Mouse (Mus musculus): ENCODE data around the gene Gm3448. TPM values are rescaled to one million over a fixed set of nuclear protein-coding genes. Genes with fewer than 3 reads are reported as not detected.
A peak's percentile ranks its signal among the peaks of the same experiment; 100 is the strongest.
"Not testable (repeated sequence)": the region's sequence is repeated elsewhere in the genome, so short reads cannot be mapped to it uniquely, and the experiment has no call there.

Gm3448 gene
- 1 to 10 TPM in 1 of 2 experiments, under 1 TPM in 1; 0.67 to 1.2 TPM for total RNA-seq (2021)
- long read RNA-seq, experiment 1, partial matches to known transcripts: 0 of 31 reads
- long read RNA-seq, experiment 1, other reads (novel, unspliced or antisense): 31 of 31 reads
- long read RNA-seq, experiment 2, partial matches to known transcripts: 8 of 47 reads
- long read RNA-seq, experiment 2, other reads (novel, unspliced or antisense): 39 of 47 reads

DNA sequence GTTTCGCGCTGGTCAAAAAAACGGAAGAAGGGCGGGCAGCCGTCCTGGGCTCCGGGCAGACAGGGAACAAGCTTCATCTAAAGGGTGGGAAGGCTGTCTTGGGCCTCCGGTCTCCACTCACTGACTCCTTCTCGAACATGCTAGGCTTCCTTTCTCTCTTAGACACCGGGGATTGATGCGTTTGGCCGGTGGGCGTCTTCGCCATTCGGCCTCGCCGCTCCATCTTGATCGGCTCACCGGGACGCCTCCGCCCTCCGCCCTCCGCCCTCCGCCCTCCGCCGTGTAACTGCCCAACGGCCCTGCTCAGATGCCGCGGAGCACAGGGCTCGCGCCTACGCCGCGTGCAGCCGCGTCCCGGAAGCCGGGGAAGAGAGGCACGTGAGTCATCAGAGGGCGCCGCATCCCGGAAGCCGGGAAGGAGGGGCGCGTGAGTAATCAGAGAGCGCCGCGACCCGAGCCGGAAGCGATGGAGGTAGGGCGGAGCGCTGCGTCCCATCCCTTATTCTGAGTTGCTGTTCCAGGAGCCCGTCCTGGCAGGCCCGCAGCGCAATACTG, at the start of gene Gm3448, which contains the start of the genes Ermard and Tcte3:
Gene Gm3448 (minus strand): TSS at position 363 of the 555 bp plus-strand sequence.
Gene Ermard (plus strand): TSS at position 34 of the 555 bp plus-strand sequence.
Gene Tcte3 (minus strand): TSS at position 314 of the 555 bp plus-strand sequence.
- peak; percentile 53 for DNase-seq
- peak within 1 kb of the TSS; percentile 60 for H3K4me3 ChIP-seq
- intact Hi-C loops (cut with DNase I): not testable (repeated sequence)
- peak within 1 kb of the TSS; percentile 73 for H3K27ac ChIP-seq

DNA sequence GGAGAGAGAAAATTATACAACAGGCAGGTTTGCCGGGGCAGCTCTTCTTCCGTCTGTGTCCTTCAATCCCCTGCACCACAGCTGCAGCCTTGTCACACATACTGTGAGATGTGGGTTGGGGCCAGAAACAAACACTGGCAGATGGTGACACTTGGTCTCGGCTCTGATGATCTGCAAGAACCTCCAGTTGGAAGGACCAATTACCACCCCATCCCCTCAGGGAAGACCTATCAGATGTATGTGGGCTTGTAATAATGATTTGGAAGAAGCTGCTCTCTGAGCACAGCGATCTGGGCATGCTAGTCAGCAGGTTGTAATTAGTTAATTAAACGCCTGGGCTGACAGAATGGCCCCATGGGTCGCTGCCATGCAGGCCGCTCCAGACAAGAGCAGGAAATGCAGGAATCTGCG, 47.3 kb upstream of the Gm3448 start:
- Histone ChIP-seq H3K4me3 (no peak overlapping the region), H3K27ac (no peak overlapping the region)
- TF ChIP-seq CTCF (IDR thresholded peaks at IDR 0.05): no peak
- intact Hi-C loops (cut with DNase I): no loop called here
- no peak for DNase-seq

DNA sequence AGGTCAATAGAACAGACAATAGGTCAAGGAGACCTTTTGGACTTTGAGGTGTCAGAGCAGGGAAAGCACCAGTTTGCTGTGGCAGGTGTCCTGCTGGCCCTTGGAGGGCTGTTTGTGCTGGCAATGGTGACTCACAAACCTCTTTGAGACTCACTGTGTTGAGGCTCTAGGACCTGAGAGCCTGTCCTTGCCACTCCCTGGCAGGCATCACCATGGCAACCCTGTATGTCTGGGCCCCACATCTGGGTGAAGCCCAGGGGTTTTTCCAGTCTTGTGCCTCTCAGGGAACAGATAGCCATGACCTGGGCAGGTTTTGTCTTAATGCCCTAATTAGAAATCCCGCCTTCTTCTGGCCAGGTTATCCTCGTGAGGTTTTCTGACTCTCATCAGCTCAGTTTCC, 46.8 kb upstream of the Gm3448 start:
- no peak overlapping the region for H3K27ac ChIP-seq
- intact Hi-C loops (cut with DNase I): no loop called here
- no peak overlapping the region for H3K4me3 ChIP-seq
- no peak for TF ChIP-seq CTCF (IDR thresholded peaks at IDR 0.05)
- DNase-seq: no peak

DNA sequence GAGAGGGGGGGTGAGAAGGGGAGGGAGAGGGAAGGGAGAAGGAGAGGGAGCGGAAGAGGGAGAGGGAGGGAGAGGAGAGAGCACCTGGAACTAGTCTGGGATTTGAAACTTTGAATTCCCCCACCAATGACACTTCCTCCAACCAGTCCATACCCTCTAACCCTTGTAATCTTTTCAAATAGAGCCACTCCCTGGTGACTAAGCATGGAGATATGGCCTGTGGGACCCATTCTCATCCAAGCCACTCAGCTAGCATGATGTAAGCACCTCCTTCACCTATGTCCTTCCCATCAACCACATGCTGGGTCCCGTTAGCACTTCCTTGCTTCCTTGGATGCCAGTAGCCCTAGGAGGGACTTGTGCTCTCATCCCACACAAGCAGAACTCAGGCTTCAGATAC, 43.7 kb upstream of the Gm3448 start:
- no peak for DNase-seq
- intact Hi-C loops (cut with DNase I): no loop called here
- Histone ChIP-seq H3K4me3 (no peak overlapping the region), H3K27ac (no peak overlapping the region)
- no peak for TF ChIP-seq CTCF (IDR thresholded peaks at IDR 0.05)

DNA sequence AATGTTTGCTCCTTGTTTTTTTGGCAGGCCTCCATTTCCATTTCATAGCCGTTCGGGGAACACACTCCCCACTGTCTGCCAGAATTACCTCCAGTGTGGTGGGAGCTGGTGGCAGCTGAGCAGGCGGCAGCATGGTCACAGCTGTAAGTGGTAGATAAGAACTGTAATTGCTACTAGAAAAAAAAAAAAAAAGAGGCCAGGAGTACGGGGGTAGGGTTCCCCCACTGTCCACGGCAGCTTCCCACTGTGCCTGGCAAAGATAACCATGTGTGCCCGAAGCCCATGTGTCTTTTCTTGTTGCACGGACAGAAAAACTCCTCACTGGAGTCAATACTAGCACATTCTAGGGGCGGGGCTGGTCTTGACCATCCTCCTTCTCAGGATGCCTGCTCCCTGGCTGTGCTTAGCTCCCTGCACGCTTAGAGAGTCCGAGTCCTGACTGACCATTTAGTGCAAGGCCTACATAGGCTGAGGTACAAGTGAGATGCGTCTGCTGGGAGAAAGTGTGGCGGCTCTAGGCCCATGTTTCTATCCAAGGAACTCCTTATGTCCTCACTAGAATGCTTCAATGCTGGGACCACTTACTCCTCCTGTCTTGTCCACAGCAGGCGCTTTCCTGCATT, 43.0 kb upstream of the Gm3448 start:
- no peak for DNase-seq
- Histone ChIP-seq H3K4me3 (no peak overlapping the region), H3K27ac (no peak overlapping the region)
- TF ChIP-seq CTCF (IDR thresholded peaks at IDR 0.05): no peak
- intact Hi-C loops (cut with DNase I): no loop called here

DNA sequence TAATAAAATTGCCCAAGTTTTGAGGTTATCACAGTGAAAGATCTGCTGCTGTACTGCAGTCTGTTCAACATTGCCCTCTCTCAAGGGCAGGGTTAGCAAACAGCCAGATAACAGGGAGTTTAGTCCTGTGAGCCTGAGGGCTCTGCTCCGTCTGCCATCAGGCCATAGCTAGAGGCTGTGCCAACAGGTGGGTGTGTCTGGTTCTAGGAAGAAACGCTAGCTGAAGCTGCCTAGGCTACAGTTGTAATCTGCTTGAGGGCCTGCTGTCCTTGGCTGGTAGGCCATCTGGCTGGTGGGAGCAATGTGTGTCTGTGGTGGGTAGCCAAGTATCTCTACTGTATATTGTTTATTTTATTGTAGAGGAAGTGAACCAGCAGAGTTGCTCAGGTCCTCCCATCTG, 36.2 kb upstream of the Gm3448 start:
- no peak for TF ChIP-seq CTCF (IDR thresholded peaks at IDR 0.05)
- intact Hi-C loops (cut with DNase I): no loop called here
- Histone ChIP-seq H3K4me3 (no peak overlapping the region), H3K27ac (no peak overlapping the region)
- no peak for DNase-seq

DNA sequence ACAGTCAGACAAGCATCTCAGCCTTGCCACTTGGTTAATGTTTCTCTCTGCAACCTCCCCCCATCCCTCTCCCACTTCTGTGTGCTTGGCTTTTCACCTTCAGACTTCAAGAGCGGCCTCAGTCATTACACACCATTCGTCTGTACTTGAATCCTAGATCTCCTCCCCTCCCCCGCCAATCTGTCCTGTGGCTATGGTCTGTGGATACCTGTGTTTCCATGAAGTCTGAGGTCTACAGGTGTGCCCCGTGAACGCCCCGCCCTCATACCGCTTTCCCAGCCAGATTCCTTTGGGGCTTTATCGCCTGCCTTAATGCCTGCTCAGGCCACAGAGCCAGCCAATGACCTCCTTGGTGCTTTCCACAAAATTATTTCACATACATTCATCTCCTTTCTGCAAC, 33.7 kb upstream of the Gm3448 start:
- no peak for DNase-seq
- Histone ChIP-seq H3K4me3 (no peak overlapping the region), H3K27ac (no peak overlapping the region)
- TF ChIP-seq CTCF (IDR thresholded peaks at IDR 0.05): no peak
- intact Hi-C loops (cut with DNase I): no loop called here

DNA sequence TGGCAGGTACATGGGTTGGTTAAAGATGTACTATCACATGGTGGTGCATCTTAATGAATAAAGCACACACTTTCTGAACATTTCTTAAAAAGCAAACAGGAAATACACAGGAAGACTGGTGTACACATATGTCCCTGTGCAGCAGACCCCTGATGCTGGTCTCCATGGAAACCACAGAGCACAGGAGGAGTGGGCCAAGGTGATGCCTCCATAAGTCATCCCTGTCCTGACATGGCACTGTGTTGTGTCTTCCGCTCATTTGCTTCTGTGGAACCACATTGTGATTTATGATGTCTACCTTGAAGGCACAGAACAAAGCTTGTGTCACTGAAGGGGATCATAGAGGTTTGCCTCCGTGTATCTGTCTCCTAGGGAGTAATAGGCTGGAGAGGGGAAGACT, 30.9 kb upstream of the Gm3448 start:
- intact Hi-C loops (cut with DNase I): no loop called here
- TF ChIP-seq CTCF (IDR thresholded peaks at IDR 0.05): no peak
- Histone ChIP-seq H3K4me3 (no peak overlapping the region), H3K27ac (no peak overlapping the region)
- DNase-seq: no peak

DNA sequence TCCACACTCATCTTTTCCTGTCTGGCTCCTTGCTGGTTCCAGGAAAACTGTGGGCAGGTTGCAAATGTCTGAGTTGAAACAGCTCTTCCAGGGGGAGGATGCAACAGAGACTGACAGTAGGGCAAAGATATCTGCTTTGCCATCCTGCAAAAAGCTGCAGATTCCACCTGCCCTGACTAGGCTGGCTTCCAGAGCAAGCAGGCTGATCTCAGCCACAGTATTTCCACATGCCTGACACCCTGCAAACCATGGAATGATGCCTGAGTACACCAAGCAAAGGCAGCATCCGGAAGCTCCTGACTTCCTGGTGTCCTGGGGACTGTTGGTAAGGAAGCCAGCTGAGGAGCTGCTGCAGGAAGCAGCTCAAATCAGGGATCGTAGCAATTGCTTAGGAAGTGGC, 27.8 kb upstream of the Gm3448 start:
- intact Hi-C loops (cut with DNase I): loop anchor here (5.0 kb wide), 1 partner anchor 113 kb away; no protein-coding TSS in a partner anchor
- no peak overlapping the region for H3K27ac ChIP-seq

DNA sequence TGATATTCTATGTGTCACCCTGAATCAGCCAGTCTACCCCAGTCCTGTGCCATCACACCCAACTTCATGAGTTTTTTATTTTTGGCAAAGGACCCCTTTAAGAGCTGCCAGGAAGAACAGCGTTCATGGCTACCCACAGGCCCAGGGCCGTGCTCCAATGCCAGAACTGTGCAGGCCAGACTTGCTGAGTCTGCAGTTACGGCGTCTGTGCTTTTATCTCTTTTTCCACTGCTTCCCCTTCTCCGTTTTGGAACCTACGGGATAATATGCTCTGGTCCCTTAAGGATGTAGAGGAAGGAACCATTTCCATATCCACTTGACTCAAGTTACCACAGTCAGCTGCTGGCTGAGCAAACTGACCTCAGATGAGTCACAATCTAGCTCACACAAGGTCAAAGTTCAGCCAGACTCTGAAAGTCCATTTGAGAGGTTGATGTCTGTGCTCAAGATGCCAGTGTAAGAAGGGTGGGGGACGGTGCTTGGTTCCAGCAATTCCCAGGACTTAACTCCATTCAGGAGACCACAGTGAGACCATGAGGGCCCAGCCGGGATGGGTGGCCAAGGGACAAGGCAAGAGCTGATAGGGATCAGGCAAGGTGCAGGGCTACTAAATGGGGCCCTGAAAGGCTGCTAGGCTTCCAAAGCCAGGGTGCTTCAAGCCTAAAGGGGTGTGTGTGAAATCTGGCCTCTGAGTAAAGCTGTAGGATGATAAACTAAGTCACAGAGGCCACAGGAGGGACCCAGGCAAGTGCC, 26.9 kb upstream of the Gm3448 start:
- no peak for DNase-seq
- Histone ChIP-seq H3K27ac (no peak overlapping the region), H3K4me3 (no peak overlapping the region)
- no peak for TF ChIP-seq CTCF (IDR thresholded peaks at IDR 0.05)
- intact Hi-C loops (cut with DNase I): loop anchor here (5.0 kb wide), 1 partner anchor 114 kb away; no protein-coding TSS in a partner anchor

More for the DNA sequence above, 27.8 kb upstream of the Gm3448 start:
- DNase-seq: no peak
- no peak overlapping the region for H3K4me3 ChIP-seq
- TF ChIP-seq CTCF (IDR thresholded peaks at IDR 0.05): no peak

DNA sequence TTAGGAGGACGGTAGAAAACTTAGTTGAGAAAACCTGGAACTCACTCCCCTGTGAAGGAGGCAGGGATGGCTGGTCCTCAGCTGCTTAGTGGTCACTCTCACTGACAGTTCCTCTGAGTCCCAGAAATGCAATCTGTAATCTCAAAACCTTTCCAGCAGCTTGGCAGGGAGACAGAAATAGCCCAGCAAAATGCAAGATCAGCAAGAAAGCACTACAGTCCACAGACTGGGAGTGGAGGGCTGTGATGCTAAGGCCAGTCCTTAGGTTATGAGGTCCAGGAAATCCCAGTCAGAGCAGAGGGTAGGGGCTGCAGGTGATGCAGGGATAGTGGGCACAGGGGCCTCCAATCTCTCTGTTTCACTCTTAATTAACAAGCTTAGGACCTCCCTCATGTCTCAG, 25.6 kb upstream of the Gm3448 start:
- H3K4me3 ChIP-seq: no peak overlapping the region
- intact Hi-C loops (cut with DNase I): loop anchor here (1.0 to 5.0 kb wide), 2 partner anchors 115 to 400 kb away; no protein-coding TSS in a partner anchor
- peak; percentile 44 for DNase-seq
- TF ChIP-seq CTCF (IDR thresholded peaks at IDR 0.05): no peak
- H3K27ac ChIP-seq: no peak overlapping the region

DNA sequence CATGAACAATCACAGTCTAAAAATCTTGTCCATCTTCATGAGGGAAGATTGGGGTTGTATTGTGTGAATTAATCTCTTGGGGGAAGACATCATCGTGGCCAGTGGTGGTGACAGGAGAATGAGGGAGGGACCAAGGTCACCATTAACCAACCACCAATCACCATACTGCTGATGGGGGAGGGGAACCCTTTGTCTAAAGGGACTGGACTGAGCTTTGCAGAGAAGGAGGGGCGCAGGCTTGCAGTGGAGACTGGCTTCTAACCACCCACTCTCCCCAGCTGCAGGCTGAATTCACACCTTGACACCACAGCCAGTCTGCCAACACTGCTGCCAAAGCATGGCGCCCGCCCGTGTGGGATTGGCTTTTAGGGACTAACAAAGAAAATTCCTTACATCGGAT, 24.7 kb upstream of the Gm3448 start:
- no peak overlapping the region for H3K27ac ChIP-seq
- no peak for TF ChIP-seq CTCF (IDR thresholded peaks at IDR 0.05)
- intact Hi-C loops (cut with DNase I): loop anchor here (1.0 to 5.0 kb wide), 2 partner anchors 116 to 401 kb away; no protein-coding TSS in a partner anchor
- DNase-seq: no peak
- H3K4me3 ChIP-seq: peak overlapping the region; percentile 44
